Mouse (Mus musculus) cortical plate, adult 2 months (tissue): ENCODE data around the gene Vps50. TPM values are rescaled to one million over a fixed set of nuclear protein-coding genes. Genes with fewer than 3 reads are reported as not detected.
A peak's percentile ranks its signal among the peaks of the same experiment; 100 is the strongest.
"Not testable (repeated sequence)": the region's sequence is repeated elsewhere in the genome, so short reads cannot be mapped to it uniquely, and the experiment has no call there.

Experiments used
- H3K27ac ChIP-seq: fragments of 200-500 bp; 2 replicates; pipeline ENCODE4 v1.5.1; 2012; ENCODE audit warnings: low read length, control low read depth, inconsistent platforms; ENCODE audit not compliant: insufficient read depth
- H3K4me1 ChIP-seq: fragments of 200-500 bp; 2 replicates; pipeline ENCODE4 v1.6.1; 2011; ENCODE audit warnings: low read length; ENCODE audit not compliant: control insufficient read depth, insufficient read depth
- H3K4me3 ChIP-seq: fragments of 200-500 bp; 2 replicates; pipeline ENCODE4 v1.5.1; 2011; ENCODE audit warnings: mild to moderate bottlenecking, low read length, control low read depth; ENCODE audit not compliant: insufficient read depth
- CTCF ChIP-seq: fragments of 200-500 bp; IDR thresholded peaks from 2 replicates; pipeline ENCODE4 v1.5.1; 2011; ENCODE audit warnings: mild to moderate bottlenecking, control low read depth, low read length; ENCODE audit not compliant: insufficient read depth; ENCODE audit errors: extremely low read depth
- polyA plus RNA-seq: library from polyadenylated mRNA; depleted of rRNA; stranded (reverse); fragments of >200 nt; gene quantifications from 2 replicates; pipeline ENCODE4 v1.2.3, GENCODE M21; 2012; rRNA removed

Vps50 gene
- polyA plus RNA-seq, 1 experiment, result 33.9 TPM

DNA sequence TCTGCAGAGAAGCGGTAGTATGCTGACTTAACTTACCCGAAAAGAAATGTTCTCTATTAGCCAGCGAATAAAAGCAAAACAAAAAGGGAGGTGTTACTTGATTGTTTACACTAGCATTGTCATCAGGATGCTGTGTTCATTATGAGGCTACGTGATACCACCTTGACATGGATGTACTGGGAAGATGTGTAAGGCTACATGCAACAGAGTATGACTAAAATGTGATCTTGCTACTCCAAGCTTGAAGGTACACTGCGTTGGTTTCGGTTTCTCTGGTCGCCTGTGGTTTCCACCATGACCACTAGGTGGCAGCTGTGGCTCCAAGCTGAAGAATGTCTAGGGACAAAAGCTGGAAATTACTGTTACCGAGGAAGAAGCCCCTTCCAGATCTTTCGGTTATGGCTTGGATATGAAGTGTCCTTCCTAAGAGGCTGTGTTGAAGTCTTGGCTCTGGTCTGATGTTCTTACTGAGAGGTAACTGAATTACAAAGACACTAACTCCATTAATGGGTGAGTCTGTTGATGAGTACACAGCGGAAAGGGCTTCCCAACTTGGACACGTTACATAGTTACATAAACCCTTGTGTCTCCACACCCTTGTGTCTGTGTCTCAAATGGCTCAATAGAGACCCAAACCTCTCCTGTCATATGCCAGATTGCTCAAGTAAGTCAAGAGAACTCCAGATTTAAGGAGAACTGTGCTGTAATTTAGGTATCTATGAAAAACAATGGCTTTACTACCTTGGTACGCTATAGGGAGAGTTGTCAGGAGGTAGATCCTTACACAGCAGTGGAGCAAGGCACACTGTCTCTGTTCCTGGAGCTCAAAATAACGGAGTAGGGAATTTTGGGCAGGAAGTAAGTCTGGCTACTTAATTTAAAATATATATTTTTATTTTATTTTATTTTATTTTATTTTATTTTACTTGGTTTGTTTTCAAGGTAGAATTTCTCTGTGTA, 122.5 kb downstream of the Vps50 start:
- H3K4me1 ChIP-seq, H3K4me3 ChIP-seq, H3K27ac ChIP-seq: not testable (repeated sequence)
- peak; percentile 12; the same call in 1 of the 2 replicates for TF ChIP-seq CTCF

Other genes starting within 250 kb of the Vps50 start
- 2.2 and 2.3 TPM in 2 replicates for gene Samd9l, start 98.8 kb upstream of the Vps50 start, polyA plus RNA-seq
- gene Hepacam2, start 84 bp upstream of the Vps50 start, polyA plus RNA-seq, result 0.38 and 0.51 TPM in 2 replicates